Mouse (Mus musculus) liver, adult 2 months (tissue): ENCODE measurements around the gene Tubd1.

Experiments used
- CTCF ChIP-seq: fragments of 200-500 bp; IDR thresholded peaks from 2 replicates; pipeline ENCODE4 v1.5.1; 2011; ENCODE audit warnings: low read depth, low read length, control low read depth
- POLR2A ChIP-seq: fragments of 200-500 bp; IDR thresholded peaks from 2 replicates; pipeline ENCODE4 v1.6.1; 2011; ENCODE audit warnings: low read length, control low read depth; ENCODE audit not compliant: insufficient read depth; ENCODE audit errors: extremely low read depth

DNA sequence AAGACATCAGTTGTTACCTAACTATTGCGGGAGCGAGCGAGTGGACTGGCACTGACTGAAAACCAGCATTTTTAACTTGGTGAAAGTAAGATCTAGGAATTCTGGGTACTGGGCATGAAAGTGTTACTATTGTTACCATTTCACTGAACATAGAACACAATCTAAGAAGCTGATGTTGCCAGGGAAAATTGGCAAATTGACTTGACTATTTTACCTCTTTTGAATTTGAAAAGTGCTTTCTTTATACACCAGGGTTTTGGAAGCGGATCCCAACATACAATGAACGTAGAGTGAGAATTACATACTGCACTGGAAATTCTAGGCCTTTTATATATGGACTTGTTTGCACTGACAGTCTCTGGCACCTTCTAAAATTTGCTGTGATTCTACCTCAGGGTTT lies 48.7 kb downstream of the Tubd1 start:
- TF ChIP-seq CTCF (no peak), POLR2A (no peak)
